Mouse (Mus musculus): ENCODE results near the gene Ofcc1. TPM values are rescaled to one million over a fixed set of nuclear protein-coding genes. Genes with fewer than 3 reads are reported as not detected.
A peak's percentile ranks its signal among the peaks of the same experiment; 100 is the strongest.

The Ofcc1 gene
- polyA plus RNA-seq, 1 experiment from 2014 or later = not detected

DNA sequence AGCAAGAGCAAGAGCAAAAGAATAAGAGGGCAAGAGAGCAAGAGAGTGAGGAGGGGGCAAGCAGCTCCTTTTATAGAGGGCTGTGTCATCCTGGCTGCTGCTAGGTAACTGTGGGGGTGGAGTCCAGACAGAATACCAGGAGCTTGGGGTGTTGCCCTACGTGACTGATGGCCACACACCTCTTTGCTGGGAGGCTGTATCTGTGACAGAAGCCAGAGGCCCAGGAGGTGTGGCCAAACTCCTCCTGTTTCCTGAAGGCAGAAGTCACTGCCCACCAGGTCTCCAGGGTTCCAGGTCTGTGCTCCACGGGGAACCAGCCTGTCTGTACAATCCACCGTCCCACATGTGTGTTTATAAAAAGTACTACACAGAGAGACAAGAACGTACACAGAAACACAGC lies 558 bp downstream of the Ofcc1 start:
- 23% methylated on average over 4 of the region's 4 CpGs for WGBS
- H3K4me1 ChIP-seq (ENCODE audit: insufficient read depth, low read depth, low read length) = no peaks in the 10 kb centered on the region
- no peaks in the 10 kb centered on the region for H3K27me3 ChIP-seq (replicated peaks; ENCODE audit: insufficient read depth, low read length)
- ATAC-seq (no peak), DNase-seq (ENCODE audit: low spot score) (no peak)
- no peak for TF ChIP-seq EP300 (IDR thresholded peaks at IDR 0.05)
- TF ChIP-seq CTCF (IDR thresholded peaks at IDR 0.05) = no peak
- no peaks in the 10 kb centered on the region for H3K9me3 ChIP-seq (ENCODE audit: low read length)
- no peak overlapping the region for H3K27ac ChIP-seq (ENCODE audit: low read length)
- H3K36me3 ChIP-seq (ENCODE audit: insufficient read depth, low read length) = no peaks in the 10 kb centered on the region
- no peak overlapping the region for H3K4me3 ChIP-seq (ENCODE audit: low read depth, low read length)
- no peak overlapping the region for H3K4me2 ChIP-seq (replicated peaks; ENCODE audit: low read depth, low read length)
- no peak overlapping the region for H3K9ac ChIP-seq (replicated peaks; ENCODE audit: low read depth)

GRCm38 (mm10) chr13:40347045-40347444 lies 14.2 kb downstream of the Ofcc1 start:
- H3K4me2 ChIP-seq (replicated peaks; ENCODE audit: low read depth, low read length) = no peak overlapping the region
- H3K27ac ChIP-seq (ENCODE audit: low read length) = no peak overlapping the region
- no peaks in the 10 kb centered on the region for H3K4me1 ChIP-seq (ENCODE audit: insufficient read depth, low read depth, low read length)
- 94% methylated on average over 2 of the region's 2 CpGs for WGBS
- H3K36me3 ChIP-seq (ENCODE audit: insufficient read depth, low read length) = no peaks in the 10 kb centered on the region
- no peak overlapping the region for H3K4me3 ChIP-seq (ENCODE audit: low read depth, low read length)
- ATAC-seq (no peak), DNase-seq (ENCODE audit: low spot score) (no peak)
- TF ChIP-seq EP300 (IDR thresholded peaks at IDR 0.05) (no peak), CTCF (IDR thresholded peaks at IDR 0.05) (no peak)
- H3K9me3 ChIP-seq (ENCODE audit: low read length) = no peaks in the 10 kb centered on the region
- no peaks in the 10 kb centered on the region for H3K27me3 ChIP-seq (replicated peaks; ENCODE audit: insufficient read depth, low read length)
- H3K9ac ChIP-seq (replicated peaks; ENCODE audit: low read depth) = no peak overlapping the region

GRCm38 (mm10) chr13:40323301-40323700 lies 37.9 kb downstream of the Ofcc1 start:
- H3K27ac ChIP-seq (ENCODE audit: low read length) = no peak overlapping the region
- TF ChIP-seq CTCF (IDR thresholded peaks at IDR 0.05) (no peak), EP300 (IDR thresholded peaks at IDR 0.05) (no peak)
- H3K4me1 ChIP-seq (ENCODE audit: insufficient read depth, low read depth, low read length) = no peaks in the 10 kb centered on the region
- H3K27me3 ChIP-seq (replicated peaks; ENCODE audit: insufficient read depth, low read length) = no peaks in the 10 kb centered on the region
- H3K4me2 ChIP-seq (replicated peaks; ENCODE audit: low read depth, low read length) = no peak overlapping the region
- H3K36me3 ChIP-seq (ENCODE audit: insufficient read depth, low read length) = no peaks in the 10 kb centered on the region
- WGBS = 54% methylated on average over 5 of the region's 5 CpGs
- no peak for ATAC-seq
- H3K9me3 ChIP-seq (ENCODE audit: low read length) = no peaks in the 10 kb centered on the region
- no peak overlapping the region for H3K9ac ChIP-seq (replicated peaks; ENCODE audit: low read depth)
- DNase-seq (ENCODE audit: low spot score) = no peak
- H3K4me3 ChIP-seq (ENCODE audit: low read depth, low read length) = no peak overlapping the region

GRCm38 (mm10) chr13:40320814-40321525 lies 40.3 kb downstream of the Ofcc1 start:
- DNase-seq (ENCODE audit: low spot score) (peak; percentile 6), ATAC-seq (peak; percentile 35; the same call in 1 of the 2 replicates)
- Histone ChIP-seq H3K4me3 (ENCODE audit: low read depth, low read length) (no peak overlapping the region), H3K27ac (ENCODE audit: low read length) (no peak overlapping the region), H3K9ac (replicated peaks; ENCODE audit: low read depth) (no peak overlapping the region), H3K4me1 (ENCODE audit: insufficient read depth, low read depth, low read length) (no peaks in the 10 kb centered on the region), H3K36me3 (ENCODE audit: insufficient read depth, low read length) (no peaks in the 10 kb centered on the region), H3K4me2 (replicated peaks; ENCODE audit: low read depth, low read length) (no peak overlapping the region), H3K27me3 (replicated peaks; ENCODE audit: insufficient read depth, low read length) (no peaks in the 10 kb centered on the region), H3K9me3 (ENCODE audit: low read length) (no peaks in the 10 kb centered on the region)
- 69% methylated on average over 6 of the region's 6 CpGs for WGBS
- no peak for TF ChIP-seq EP300 (IDR thresholded peaks at IDR 0.05)
- TF ChIP-seq CTCF (IDR thresholded peaks at IDR 0.05) = no peak

DNA sequence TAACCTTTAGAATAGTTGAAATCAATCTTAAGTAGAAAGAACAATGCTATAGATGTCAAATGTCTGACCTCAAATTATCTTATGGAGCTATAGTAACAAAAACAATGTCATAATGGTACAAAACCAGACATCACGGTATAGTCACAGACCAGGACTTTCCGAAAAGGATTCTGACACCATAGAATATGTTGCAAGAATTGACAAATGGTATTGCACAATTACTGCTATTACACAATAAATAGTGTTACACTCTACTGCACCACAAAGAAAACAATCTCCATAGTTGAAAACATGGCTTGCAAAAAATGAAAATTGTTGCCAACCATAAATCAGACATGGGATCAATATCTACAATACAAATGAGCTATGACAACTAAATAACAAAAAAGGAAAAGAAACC lies 43.5 kb downstream of the Ofcc1 start:
- no peak overlapping the region for H3K4me2 ChIP-seq (replicated peaks; ENCODE audit: low read depth, low read length)
- 79% methylated on average over 2 of the region's 2 CpGs for WGBS
- no peaks in the 10 kb centered on the region for H3K36me3 ChIP-seq (ENCODE audit: insufficient read depth, low read length)
- H3K9ac ChIP-seq (replicated peaks; ENCODE audit: low read depth) = no peak overlapping the region
- H3K27ac ChIP-seq (ENCODE audit: low read length) = no peak overlapping the region
- no peaks in the 10 kb centered on the region for H3K27me3 ChIP-seq (replicated peaks; ENCODE audit: insufficient read depth, low read length)
- H3K4me1 ChIP-seq (ENCODE audit: insufficient read depth, low read depth, low read length) = no peaks in the 10 kb centered on the region
- peak; percentile 10 for DNase-seq (ENCODE audit: low spot score)
- no peaks in the 10 kb centered on the region for H3K9me3 ChIP-seq (ENCODE audit: low read length)
- ATAC-seq = no peak
- H3K4me3 ChIP-seq (ENCODE audit: low read depth, low read length) = no peak overlapping the region
- TF ChIP-seq CTCF (IDR thresholded peaks at IDR 0.05) = no peak
- TF ChIP-seq EP300 (IDR thresholded peaks at IDR 0.05) = no peak

GRCm38 (mm10) chr13:40315158-40315792 lies 46.0 kb downstream of the Ofcc1 start:
- TF ChIP-seq CTCF (IDR thresholded peaks at IDR 0.05) (no peak), EP300 (IDR thresholded peaks at IDR 0.05) (no peak)
- 63% methylated on average over 4 of the region's 4 CpGs for WGBS
- H3K36me3 ChIP-seq (ENCODE audit: insufficient read depth, low read length) = no peaks in the 10 kb centered on the region
- no peak for DNase-seq (ENCODE audit: low spot score)
- no peak overlapping the region for H3K9ac ChIP-seq (replicated peaks; ENCODE audit: low read depth)
- H3K4me1 ChIP-seq (ENCODE audit: insufficient read depth, low read depth, low read length) = no peaks in the 10 kb centered on the region
- no peak overlapping the region for H3K27ac ChIP-seq (ENCODE audit: low read length)
- no peak for ATAC-seq
- no peak overlapping the region for H3K4me3 ChIP-seq (ENCODE audit: low read depth, low read length)
- H3K27me3 ChIP-seq (replicated peaks; ENCODE audit: insufficient read depth, low read length) = no peaks in the 10 kb centered on the region
- H3K9me3 ChIP-seq (ENCODE audit: low read length) = no peaks in the 10 kb centered on the region
- H3K4me2 ChIP-seq (replicated peaks; ENCODE audit: low read depth, low read length) = no peak overlapping the region
